Mouse (Mus musculus) CH12.LX (cell line): ENCODE data around the gene Sult3a2. TPM values are rescaled to one million over a fixed set of nuclear protein-coding genes. Genes with fewer than 3 reads are reported as not detected.

Source experiments
- DNase-seq: peaks from one replicate; pipeline ENCODE4 v3.0.0-alpha.2; 2013; ENCODE audit errors: extremely low read depth
- H3K27ac ChIP-seq: 2 replicates; pipeline ENCODE4 v1.5.1; 2012; ENCODE audit warnings: low read depth, mild to moderate bottlenecking, control low read depth, moderate library complexity; ENCODE audit not compliant: insufficient read depth
- H3K27me3 ChIP-seq: replicated peaks from 2 replicates; pipeline ENCODE3; 2012; ENCODE audit warnings: inconsistent platforms
- H3K36me3 ChIP-seq, 2 experiments: replicated peaks in 1 of 2; 2 replicates each; pipeline versions ENCODE3 to v1.6.1; 2012; ENCODE audit warnings: inconsistent platforms in 1 of 2, low read length in 1 of 2, mild to moderate bottlenecking in 1 of 2, mixed read lengths in 1 of 2, moderate library complexity in 1 of 2; ENCODE audit not compliant: control insufficient read depth in 1 of 2, insufficient read depth in 1 of 2
- H3K4me1 ChIP-seq, 2 experiments: 2 replicates each; pipeline ENCODE4 v1.6.1; 2012; ENCODE audit warnings: inconsistent platforms in 1 of 2, moderate library complexity in 1 of 2; ENCODE audit not compliant: insufficient read depth in 2 of 2, control insufficient read depth in 1 of 2
- H3K4me2 ChIP-seq: 2 replicates; pipeline ENCODE4 v1.6.1; 2012; ENCODE audit warnings: low read depth, mild to moderate bottlenecking, control low read depth; ENCODE audit not compliant: poor library complexity, insufficient read depth, severe bottlenecking
- H3K4me3 ChIP-seq, 3 experiments: fragments of 150-350 bp in 1 of 3; sonication (generic) in 1 of 3; replicated peaks in 1 of 3; 2 replicates each; pipeline versions ENCODE3 to v1.5.1; 2011 to 2012; ENCODE audit warnings: low read depth in 2 of 3, low read length in 2 of 3, mild to moderate bottlenecking in 2 of 3, moderate library complexity in 2 of 3, control low read depth in 1 of 3, improper control_type of control experiment in 1 of 3, inconsistent platforms in 1 of 3, mixed read lengths in 1 of 3; ENCODE audit not compliant: poor library complexity in 1 of 3
- H3K79me2 ChIP-seq: replicated peaks from 2 replicates; pipeline ENCODE4 v1.6.1; 2012; ENCODE audit warnings: mild to moderate bottlenecking, moderate library complexity; ENCODE audit not compliant: control insufficient read depth, poor library complexity, insufficient read depth, severe bottlenecking; ENCODE audit errors: extremely low read depth
- H3K9ac ChIP-seq: 2 replicates; pipeline ENCODE4 v1.6.1; 2012; ENCODE audit warnings: low read depth, mild to moderate bottlenecking, control low read depth, moderate library complexity; ENCODE audit not compliant: insufficient read depth
- H3K9me3 ChIP-seq: replicated peaks from 2 replicates; pipeline ENCODE3; 2012; ENCODE audit warnings: low read length, inconsistent platforms, mixed read lengths
- JUN ChIP-seq: IDR thresholded peaks from 2 replicates; pipeline ENCODE4 v1.6.1; 2011; ENCODE audit warnings: low read depth, mild to moderate bottlenecking, low read length, improper control_type of control experiment, moderate library complexity; ENCODE audit not compliant: insufficient read depth
- MAX ChIP-seq: IDR thresholded peaks from 2 replicates; pipeline ENCODE4 v1.6.1; 2011; ENCODE audit warnings: low read length, improper control_type of control experiment
- MXI1 ChIP-seq: IDR thresholded peaks from 2 replicates; pipeline ENCODE4 v1.6.1; 2011; ENCODE audit warnings: mild to moderate bottlenecking, low read depth, low read length, improper control_type of control experiment
- NELFE ChIP-seq: IDR thresholded peaks from 2 replicates; pipeline ENCODE4 v1.6.1; 2011; ENCODE audit warnings: low read depth, low read length, improper control_type of control experiment
- NRF1 ChIP-seq: IDR thresholded peaks from 2 replicates; pipeline ENCODE4 v1.6.1; 2014; ENCODE audit warnings: low read depth, mild to moderate bottlenecking, inconsistent platforms, low read length, improper control_type of control experiment, moderate library complexity
- POLR2A ChIP-seq: IDR thresholded peaks from 2 replicates; pipeline ENCODE4 v1.6.1; 2011; ENCODE audit warnings: low read depth, mild to moderate bottlenecking, improper control_type of control experiment, low read length
- TBP ChIP-seq: conservative IDR thresholded peaks from 2 replicates; pipeline ENCODE4 v1.6.1; 2011; ENCODE audit warnings: low read depth, low read length, improper control_type of control experiment
- USF1 ChIP-seq: IDR thresholded peaks from 2 replicates; pipeline ENCODE4 v1.6.1; 2014; ENCODE audit warnings: low read depth, mild to moderate bottlenecking, inconsistent platforms, low read length, improper control_type of control experiment
- USF2 ChIP-seq: conservative IDR thresholded peaks from 2 replicates; pipeline ENCODE4 v1.6.1; 2011; ENCODE audit warnings: low read depth, low read length, improper control_type of control experiment
- ZKSCAN1 ChIP-seq: IDR thresholded peaks from 2 replicates; pipeline ENCODE4 v1.6.1; 2012; ENCODE audit warnings: low read depth, inconsistent platforms, low read length, improper control_type of control experiment, borderline replicate concordance
- dilution Hi-C: fragments of 300-500 bp; cut with MboI; formaldehyde crosslinking; loops from 2 replicates; pipeline ENCODE4 v1.14.3; 2020; ENCODE audit warnings: low sequenced_read_pairs; ENCODE audit not compliant: extremely low pct_unique_long_range_greater_than_20kb, extremely low pct_ligation_motif_present
- in situ Hi-C: fragments of 300-500 bp; cut with MboI; formaldehyde crosslinking; loops from 3 replicates; pipeline ENCODE4 v1.14.3; 2019; ENCODE audit warnings: low sequenced_read_pairs, low pct_ligation_motif_present, low pct_unique_long_range_greater_than_20kb, mixed read lengths
- polyA plus RNA-seq: library from polyadenylated mRNA; unstranded; fragments of >175 nt; gene quantifications from 2 replicates; pipeline ENCODE4 v1.2.1, GENCODE M21; 2012; ENCODE audit warnings: low read depth; ENCODE audit not compliant: insufficient read length
- total RNA-seq, 2 experiments: library from RNA; depleted of rRNA; stranded (reverse); fragments of 300-350 nt in 1 of 2; fragments of >200 nt in 1 of 2; gene quantifications; 2 replicates each; pipeline ENCODE4 v1.2.3; 2012 to 2014

The Sult3a2 gene
- total and polyA plus RNA-seq, 3 experiments: not detected

- TF ChIP-seq NELFE (no peak), USF2 (no peak), USF1 (no peak), MAX (no peak), POLR2A (no peak), NRF1 (no peak), ZKSCAN1 (no peak), JUN (no peak), TBP (no peak), MXI1 (no peak)
- H3K9ac ChIP-seq: no peak overlapping the region
- no peak overlapping the region for H3K4me2 ChIP-seq
- H3K36me3 ChIP-seq: no peaks in the 10 kb centered on the region
- no peaks in the 10 kb centered on the region for H3K27me3 ChIP-seq
- DNase-seq: no peak
- H3K79me2 ChIP-seq: no peaks in the 10 kb centered on the region
- no peak overlapping the region for H3K4me3 ChIP-seq
- peaks cover 0 to 6% of the 10 kb centered on the region in 2 experiments; a peak in 2 of 4 replicates for H3K4me1 ChIP-seq
- H3K27ac ChIP-seq: no peak overlapping the region
- in situ Hi-C loops (no loop called here), dilution Hi-C loops (no loop called here)
- H3K9me3 ChIP-seq: no peaks in the 10 kb centered on the region
These were observed 64.6 kb downstream of the Sult3a2 start for GRCm38 (mm10) chr10:33721827-33722438.

Other genes starting within 250 kb of the Sult3a2 start
- gene Clvs2, start 161.9 kb downstream of the Sult3a2 start, total RNA-seq (2012; rRNA removed): not detected in 2 replicates
- not detected in 2 replicates for gene Clvs2, start 161.9 kb downstream of the Sult3a2 start, total RNA-seq (2014; rRNA removed)
- not detected in 2 replicates for gene Clvs2, start 161.9 kb downstream of the Sult3a2 start, polyA plus RNA-seq
- gene Sult3a1, start 71.0 kb upstream of the Sult3a2 start, total RNA-seq (2012; rRNA removed): not detected in 2 replicates
- not detected in 2 replicates for gene Sult3a1, start 71.0 kb upstream of the Sult3a2 start, total RNA-seq (2014; rRNA removed)
- not detected in 2 replicates for gene Sult3a1, start 71.0 kb upstream of the Sult3a2 start, polyA plus RNA-seq
- not detected in 2 replicates for gene Rsph4a, start 118.4 kb upstream of the Sult3a2 start, total RNA-seq (2012; rRNA removed)
- gene Rsph4a, start 118.4 kb upstream of the Sult3a2 start, total RNA-seq (2014; rRNA removed): not detected in 2 replicates
- not detected in 2 replicates for gene Rsph4a, start 118.4 kb upstream of the Sult3a2 start, polyA plus RNA-seq
- 12.2 and 14.6 TPM in 2 replicates for gene Zup1, start 164.6 kb upstream of the Sult3a2 start, total RNA-seq (2012; rRNA removed)
- gene Zup1, start 164.6 kb upstream of the Sult3a2 start, total RNA-seq (2014; rRNA removed): 21.7 and 23.5 TPM in 2 replicates
- gene Zup1, start 164.6 kb upstream of the Sult3a2 start, polyA plus RNA-seq: 12.1 and 14.3 TPM in 2 replicates
- 186 and 204 TPM in 2 replicates for gene Rwdd1, start 232.9 kb upstream of the Sult3a2 start, total RNA-seq (2012; rRNA removed)
- gene Rwdd1, start 232.9 kb upstream of the Sult3a2 start, total RNA-seq (2014; rRNA removed): 293 and 321 TPM in 2 replicates
- 235 and 269 TPM in 2 replicates for gene Rwdd1, start 232.9 kb upstream of the Sult3a2 start, polyA plus RNA-seq